Mouse (Mus musculus) midbrain, postnatal 0 days (tissue): ENCODE data around the gene Megf11. TPM values are rescaled to one million over a fixed set of nuclear protein-coding genes. Genes with fewer than 3 reads are reported as not detected.

Experiments used
- ATAC-seq: fragments of 200-750 bp; cut with Nextera tagmentation; 2 replicates; pipeline ENCODE4 v1.8.0; 2017; ENCODE audit warnings: moderate number of reproducible peaks, mild to moderate bottlenecking, moderate TSS enrichment, moderate library complexity; ENCODE audit not compliant: low FRiP score
- DNase-seq: peaks from one replicate; pipeline ENCODE4 v3.0.0-alpha.2; 2015; ENCODE audit warnings: low spot score
- H3K27ac ChIP-seq: fragments of 300-500 bp; sonication (generic); 2 replicates; pipeline ENCODE4 v1.5.1; 2014; ENCODE audit warnings: low read depth, mild to moderate bottlenecking, low read length, mixed read lengths
- H3K27me3 ChIP-seq: fragments of 300-500 bp; sonication (generic); 2 replicates; pipeline ENCODE4 v1.6.1; 2014; ENCODE audit warnings: low read length, control low read depth, mixed read lengths; ENCODE audit not compliant: insufficient read depth
- H3K36me3 ChIP-seq: fragments of 300-500 bp; sonication (generic); 2 replicates; pipeline ENCODE4 v1.6.1; 2014; ENCODE audit warnings: low read length, control low read depth, mixed read lengths; ENCODE audit not compliant: insufficient read depth
- H3K4me1 ChIP-seq: fragments of 300-500 bp; sonication (generic); 2 replicates; pipeline ENCODE4 v1.6.1; 2014; ENCODE audit warnings: mild to moderate bottlenecking, control low read depth, antibody characterized with exemption, low read length, mixed read lengths; ENCODE audit not compliant: insufficient read depth
- H3K4me2 ChIP-seq: fragments of 300-500 bp; sonication (generic); 2 replicates; pipeline ENCODE4 v1.6.1; 2014; ENCODE audit warnings: low read depth, mild to moderate bottlenecking, low read length, mixed read lengths; ENCODE audit not compliant: poor library complexity, severe bottlenecking
- H3K4me3 ChIP-seq: fragments of 300-500 bp; sonication (generic); 2 replicates; pipeline ENCODE4 v1.5.1; 2014; ENCODE audit warnings: low read depth, mild to moderate bottlenecking, low read length, moderate library complexity
- H3K9ac ChIP-seq: fragments of 300-500 bp; sonication (generic); replicated peaks from 2 replicates; pipeline ENCODE4 v1.6.1; 2014; ENCODE audit warnings: mild to moderate bottlenecking, low read length, moderate library complexity, mixed read lengths; ENCODE audit not compliant: poor library complexity, severe bottlenecking
- H3K9me3 ChIP-seq: fragments of 300-500 bp; sonication (generic); 2 replicates; pipeline ENCODE4 v1.6.1; 2016; ENCODE audit warnings: low read length, control low read depth
- CTCF ChIP-seq: IDR thresholded peaks from 2 replicates; pipeline ENCODE4 v1.5.1; 2016; ENCODE audit warnings: antibody characterized with exemption, mild to moderate bottlenecking
- WGBS: fragments of 180-500 bp; shearing (Covaris S2); extraction: QIAGEN DNeasy Blood & Tissue Kit; methylation state at CpG from one replicate; pipeline ENCODE4 v1.1.7; 2014; 5-methylcytosine and 5-hydroxymethylcytosine counted together
- polyA plus RNA-seq: library from polyadenylated mRNA; unstranded; fragments of >200 nt; fragmentation: Nextera tagmentation; extraction: Ambion mirVana; gene quantifications from 2 replicates; pipeline ENCODE4 v1.2.1, GENCODE M21; 2015
- total RNA-seq: library from RNA; depleted of rRNA; stranded (reverse); fragments of >200 nt; gene quantifications from 2 replicates; pipeline ENCODE4 v1.2.3, GENCODE M21; 2014

The Megf11 gene
- total and polyA plus RNA-seq, 2 experiments from 2014 or later, result 17.7 to 41.8 TPM

GRCm38 (mm10) chr9:64591436-64591835, 206.0 kb downstream of the Megf11 start:
- Histone ChIP-seq H3K27me3 (no peaks in the 10 kb centered on the region), H3K9ac (no peak overlapping the region), H3K27ac (no peak overlapping the region), H3K4me1 (peaks cover 3% of the 10 kb centered on the region; the same call in 1 of the 2 replicates), H3K4me2 (no peak overlapping the region), H3K36me3 (no peaks in the 10 kb centered on the region), H3K9me3 (no peaks in the 10 kb centered on the region), H3K4me3 (no peak overlapping the region)
- WGBS, result 86% methylated on average over 1 of the region's 1 CpGs
- DNase-seq (no peak), ATAC-seq (no peak)
- no peak for TF ChIP-seq CTCF

GRCm38 (mm10) chr9:64594442-64594841, 209.0 kb downstream of the Megf11 start:
- 55% methylated on average over 8 of the region's 8 CpGs for WGBS
- no peak overlapping the region for H3K9ac ChIP-seq
- ATAC-seq (no peak), DNase-seq (no peak)
- H3K4me3 ChIP-seq, result no peak overlapping the region
- TF ChIP-seq CTCF, result no peak
- H3K9me3 ChIP-seq, result no peaks in the 10 kb centered on the region
- H3K27ac ChIP-seq, result no peak overlapping the region
- no peaks in the 10 kb centered on the region for H3K27me3 ChIP-seq
- H3K36me3 ChIP-seq, result no peaks in the 10 kb centered on the region
- no peak overlapping the region for H3K4me2 ChIP-seq
- H3K4me1 ChIP-seq, result peaks cover 3% of the 10 kb centered on the region; the same call in 1 of the 2 replicates

- ATAC-seq (no peak), DNase-seq (no peak)
- Histone ChIP-seq H3K36me3 (no peaks in the 10 kb centered on the region), H3K9me3 (no peaks in the 10 kb centered on the region), H3K4me1 (no peaks in the 10 kb centered on the region), H3K9ac (no peak overlapping the region), H3K4me2 (no peak overlapping the region), H3K27me3 (no peaks in the 10 kb centered on the region), H3K4me3 (no peak overlapping the region), H3K27ac (no peak overlapping the region)
- 96% methylated on average over 7 of the region's 7 CpGs for WGBS
- TF ChIP-seq CTCF, result no peak
These were observed 213.0 kb downstream of the Megf11 start for GRCm38 (mm10) chr9:64598427-64598826.

GRCm38 (mm10) chr9:64600731-64601130, 215.3 kb downstream of the Megf11 start:
- H3K9ac ChIP-seq, result no peak overlapping the region
- TF ChIP-seq CTCF, result no peak
- ATAC-seq (no peak), DNase-seq (no peak)
- no peaks in the 10 kb centered on the region for H3K9me3 ChIP-seq
- H3K4me3 ChIP-seq, result no peak overlapping the region
- 84% methylated on average over 2 of the region's 2 CpGs for WGBS
- no peak overlapping the region for H3K4me2 ChIP-seq
- H3K36me3 ChIP-seq, result no peaks in the 10 kb centered on the region
- H3K4me1 ChIP-seq, result peaks cover 4% of the 10 kb centered on the region; the same call in 1 of the 2 replicates
- no peak overlapping the region for H3K27ac ChIP-seq
- H3K27me3 ChIP-seq, result no peaks in the 10 kb centered on the region

GRCm38 (mm10) chr9:64602895-64603294, 217.5 kb downstream of the Megf11 start:
- ATAC-seq, result no peak
- no peak for DNase-seq
- Histone ChIP-seq H3K9ac (no peak overlapping the region), H3K4me3 (no peak overlapping the region), H3K27ac (no peak overlapping the region), H3K27me3 (no peaks in the 10 kb centered on the region), H3K36me3 (no peaks in the 10 kb centered on the region), H3K4me2 (no peak overlapping the region), H3K9me3 (no peaks in the 10 kb centered on the region), H3K4me1 (peaks cover 8% of the 10 kb centered on the region; the same call in 1 of the 2 replicates)
- 90% methylated on average over 1 of the region's 1 CpGs for WGBS
- TF ChIP-seq CTCF, result no peak

GRCm38 (mm10) chr9:64604217-64604711, 218.8 kb downstream of the Megf11 start:
- Histone ChIP-seq H3K27ac (peak overlapping the region; percentile 32), H3K4me3 (no peak overlapping the region), H3K9ac (no peak overlapping the region), H3K27me3 (no peaks in the 10 kb centered on the region), H3K4me1 (peaks cover 8% of the 10 kb centered on the region; the same call in 1 of the 2 replicates), H3K9me3 (no peaks in the 10 kb centered on the region), H3K4me2 (no peak overlapping the region), H3K36me3 (no peaks in the 10 kb centered on the region)
- DNase-seq (peak; percentile 91), ATAC-seq (no peak)
- no peak for TF ChIP-seq CTCF
- WGBS, result 34% methylated on average over 7 of the region's 7 CpGs
